Mouse (Mus musculus) limb, embryonic 14.5 days (tissue): ENCODE data around the gene Tecta. TPM values are rescaled to one million over a fixed set of nuclear protein-coding genes. Genes with fewer than 3 reads are reported as not detected.

ENCODE experiments used
- ATAC-seq: fragments of 200-750 bp; cut with Nextera tagmentation; 2 replicates; pipeline ENCODE4 v1.8.0; 2017; ENCODE audit warnings: low read depth, moderate number of reproducible peaks, moderate TSS enrichment; ENCODE audit not compliant: low FRiP score
- DNase-seq: peaks from one replicate; pipeline ENCODE4 v3.0.0-alpha.2; 2015; ENCODE audit warnings: low spot score
- H3K27ac ChIP-seq: fragments of 300-500 bp; sonication (generic); replicated peaks from 2 replicates; pipeline ENCODE4 v1.5.1; 2014; ENCODE audit warnings: low read depth, mild to moderate bottlenecking, low read length, moderate library complexity, mixed read lengths
- H3K27me3 ChIP-seq: fragments of 300-500 bp; sonication (generic); 2 replicates; pipeline ENCODE4 v1.6.1; 2014; ENCODE audit warnings: low read length, mixed read lengths; ENCODE audit not compliant: control insufficient read depth, insufficient read depth
- H3K36me3 ChIP-seq: fragments of 300-500 bp; sonication (generic); 2 replicates; pipeline ENCODE4 v1.6.1; 2014; ENCODE audit warnings: mild to moderate bottlenecking, low read length, moderate library complexity, mixed read lengths; ENCODE audit not compliant: control insufficient read depth, insufficient read depth
- H3K4me1 ChIP-seq: fragments of 300-500 bp; sonication (generic); 2 replicates; pipeline ENCODE4 v1.6.1; 2014; ENCODE audit warnings: antibody characterized with exemption, low read length, mixed read lengths; ENCODE audit not compliant: control insufficient read depth, insufficient read depth
- H3K4me2 ChIP-seq: fragments of 300-500 bp; sonication (generic); replicated peaks from 2 replicates; pipeline ENCODE4 v1.6.1; 2014; ENCODE audit warnings: low read depth, mild to moderate bottlenecking, low read length, moderate library complexity; ENCODE audit not compliant: severe bottlenecking
- H3K4me3 ChIP-seq: fragments of 300-500 bp; sonication (generic); replicated peaks from 2 replicates; pipeline ENCODE4 v1.5.1; 2014; ENCODE audit warnings: low read length
- H3K9ac ChIP-seq: fragments of 300-500 bp; sonication (generic); 2 replicates; pipeline ENCODE4 v1.6.1; 2014; ENCODE audit warnings: mild to moderate bottlenecking, low read depth, low read length, moderate library complexity; ENCODE audit not compliant: severe bottlenecking
- H3K9me3 ChIP-seq: fragments of 300-500 bp; sonication (generic); 2 replicates; pipeline ENCODE4 v1.6.1; 2016; ENCODE audit warnings: low read length; ENCODE audit not compliant: control insufficient read depth
- POLR2A ChIP-seq: fragments of 200-500 bp; IDR thresholded peaks from 2 replicates; pipeline ENCODE4 v1.8.0; 2012; ENCODE audit warnings: inconsistent platforms, mild to moderate bottlenecking, moderate library complexity, borderline replicate concordance; ENCODE audit not compliant: insufficient read depth, insufficient read length; ENCODE audit errors: extremely low read depth
- WGBS: fragments of 180-500 bp; shearing (Covaris S2); extraction: QIAGEN DNeasy Blood & Tissue Kit; methylation state at CpG from one replicate; pipeline ENCODE4 v1.1.7; 2014; 5-methylcytosine and 5-hydroxymethylcytosine counted together
- polyA plus RNA-seq, 2 experiments: library from polyadenylated mRNA; depleted of rRNA in 1 of 2; stranded (reverse) in 1 of 2; unstranded in 1 of 2; fragments of >200 nt; fragmentation: Nextera tagmentation in 1 of 2; extraction: Ambion mirVana in 1 of 2; gene quantifications; 2 replicates each; pipeline versions ENCODE4 v1.2.1 to v1.2.3; 2012 to 2014

The Tecta gene
- polyA plus RNA-seq, 2 experiments, result 0.10 to 0.88 TPM

DNA sequence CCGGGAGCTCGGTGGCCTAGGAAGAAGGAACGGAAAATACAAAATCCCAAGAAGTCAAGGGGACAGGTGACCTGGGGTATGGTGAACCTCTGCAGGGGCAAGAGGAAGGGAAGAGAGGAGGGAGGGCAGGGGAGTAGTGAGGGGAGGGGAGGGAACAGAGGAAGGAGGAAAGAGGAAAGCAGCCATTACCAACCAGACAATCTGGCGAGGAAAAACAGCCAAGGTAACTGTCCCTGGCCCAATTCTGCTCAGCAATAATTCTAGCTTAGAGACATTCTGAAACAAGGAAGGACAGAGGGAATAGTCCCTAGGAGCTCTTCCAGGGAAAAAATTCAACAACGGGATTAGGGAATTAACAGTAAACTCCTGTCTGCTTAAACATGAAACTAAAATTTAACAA lies 19.1 kb upstream of the Tecta start:
- Histone ChIP-seq H3K4me3 (no peak overlapping the region), H3K9me3 (no peaks in the 10 kb centered on the region), H3K27ac (no peak overlapping the region), H3K4me2 (no peak overlapping the region), H3K27me3 (no peaks in the 10 kb centered on the region), H3K9ac (no peak overlapping the region), H3K4me1 (peaks cover 3% of the 10 kb centered on the region; the same call in 1 of the 2 replicates), H3K36me3 (peaks cover 23% of the 10 kb centered on the region)
- ATAC-seq (no peak), DNase-seq (no peak)
- no peak for TF ChIP-seq POLR2A
- WGBS, result 93% methylated on average over 5 of the region's 5 CpGs

DNA sequence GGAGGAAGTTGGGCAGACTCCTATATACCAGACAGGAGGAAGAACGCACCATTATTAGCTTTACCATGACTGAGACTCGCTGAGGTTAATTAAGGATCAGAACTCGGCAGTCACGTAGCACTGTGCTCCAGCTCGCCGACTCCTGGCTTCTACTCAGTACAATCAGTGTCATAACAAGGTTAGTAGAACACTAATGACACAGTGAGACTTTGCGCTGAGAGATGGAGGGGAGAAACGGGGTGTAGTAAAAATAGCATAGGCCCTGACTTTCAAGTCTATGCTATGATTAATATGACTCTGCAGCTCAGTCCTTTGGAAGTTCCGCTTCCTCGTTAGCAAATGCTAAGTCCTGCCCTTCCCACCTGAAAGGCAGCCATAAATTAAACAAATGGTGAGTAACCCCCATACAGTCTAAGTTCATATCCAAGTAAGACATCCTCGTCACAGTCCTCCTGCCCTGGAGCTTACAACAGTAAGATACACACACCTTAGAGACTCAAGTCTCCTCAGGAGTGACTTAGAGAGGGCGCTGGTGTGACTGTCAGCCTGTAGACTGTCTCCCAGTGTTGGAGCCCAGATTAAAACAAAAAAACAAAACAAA lies 17.7 kb upstream of the Tecta start:
- WGBS, result 52% methylated on average over 12 of the region's 12 CpGs
- H3K36me3 ChIP-seq, result peaks cover 18% of the 10 kb centered on the region
- no peak overlapping the region for H3K9ac ChIP-seq
- H3K9me3 ChIP-seq, result no peaks in the 10 kb centered on the region
- DNase-seq (no peak), ATAC-seq (no peak)
- H3K4me3 ChIP-seq, result no peak overlapping the region
- H3K27me3 ChIP-seq, result no peaks in the 10 kb centered on the region
- TF ChIP-seq POLR2A, result no peak
- H3K4me1 ChIP-seq, result peaks cover 3% of the 10 kb centered on the region; the same call in 1 of the 2 replicates
- H3K27ac ChIP-seq, result no peak overlapping the region
- H3K4me2 ChIP-seq, result no peak overlapping the region

- 25% methylated on average over 1 of the region's 1 CpGs for WGBS
- peaks cover 3% of the 10 kb centered on the region; the same call in 1 of the 2 replicates for H3K4me1 ChIP-seq
- DNase-seq (no peak), ATAC-seq (no peak)
- no peak overlapping the region for H3K27ac ChIP-seq
- H3K36me3 ChIP-seq, result peaks cover 3% of the 10 kb centered on the region; the same call in 1 of the 2 replicates
- no peaks in the 10 kb centered on the region for H3K9me3 ChIP-seq
- TF ChIP-seq POLR2A, result no peak
- no peak overlapping the region for H3K9ac ChIP-seq
- H3K27me3 ChIP-seq, result no peaks in the 10 kb centered on the region
- H3K4me3 ChIP-seq, result no peak overlapping the region
- no peak overlapping the region for H3K4me2 ChIP-seq
Observed at GRCm38 (mm10) chr9:42415184-42415583, 15.5 kb upstream of the Tecta start.

GRCm38 (mm10) chr9:42413345-42413744 lies 13.6 kb upstream of the Tecta start:
- no peak for TF ChIP-seq POLR2A
- H3K27ac ChIP-seq, result no peak overlapping the region
- H3K9me3 ChIP-seq, result no peaks in the 10 kb centered on the region
- no peaks in the 10 kb centered on the region for H3K27me3 ChIP-seq
- H3K4me2 ChIP-seq, result no peak overlapping the region
- no peak for ATAC-seq
- peaks cover 3% of the 10 kb centered on the region; the same call in 1 of the 2 replicates for H3K4me1 ChIP-seq
- DNase-seq, result no peak
- peaks cover 3% of the 10 kb centered on the region; the same call in 1 of the 2 replicates for H3K36me3 ChIP-seq
- no peak overlapping the region for H3K4me3 ChIP-seq
- H3K9ac ChIP-seq, result no peak overlapping the region
- 81% methylated on average over 12 of the region's 12 CpGs for WGBS

- no peak for DNase-seq
- peaks cover 2% of the 10 kb centered on the region; the same call in 1 of the 2 replicates for H3K4me1 ChIP-seq
- 90% methylated on average over 6 of the region's 6 CpGs for WGBS
Observed at GRCm38 (mm10) chr9:42411296-42411695, 11.6 kb upstream of the Tecta start.

More at GRCm38 (mm10) chr9:42411296-42411695, 11.6 kb upstream of the Tecta start:
- ATAC-seq, result no peak
- H3K4me3 ChIP-seq, result no peak overlapping the region
- no peak overlapping the region for H3K9ac ChIP-seq
- peaks cover 3% of the 10 kb centered on the region; the same call in 1 of the 2 replicates for H3K36me3 ChIP-seq
- H3K27ac ChIP-seq, result no peak overlapping the region
- H3K27me3 ChIP-seq, result no peaks in the 10 kb centered on the region
- no peaks in the 10 kb centered on the region for H3K9me3 ChIP-seq
- H3K4me2 ChIP-seq, result no peak overlapping the region
- TF ChIP-seq POLR2A, result no peak
